Mouse (Mus musculus) frontal cortex, postnatal 10 days (tissue): ENCODE data around the gene Tmem79.
"Not testable (repeated sequence)": the region's sequence is repeated elsewhere in the genome, so short reads cannot be mapped to it uniquely, and the experiment has no call there.

Experiments used
- DNase-seq, 2 experiments: peaks; one replicate each; pipeline ENCODE4 v3.0.0; 2022; ENCODE audit warnings: low spot score in 2 of 2, mixed read lengths in 1 of 2

Gene Tmem79

DNA sequence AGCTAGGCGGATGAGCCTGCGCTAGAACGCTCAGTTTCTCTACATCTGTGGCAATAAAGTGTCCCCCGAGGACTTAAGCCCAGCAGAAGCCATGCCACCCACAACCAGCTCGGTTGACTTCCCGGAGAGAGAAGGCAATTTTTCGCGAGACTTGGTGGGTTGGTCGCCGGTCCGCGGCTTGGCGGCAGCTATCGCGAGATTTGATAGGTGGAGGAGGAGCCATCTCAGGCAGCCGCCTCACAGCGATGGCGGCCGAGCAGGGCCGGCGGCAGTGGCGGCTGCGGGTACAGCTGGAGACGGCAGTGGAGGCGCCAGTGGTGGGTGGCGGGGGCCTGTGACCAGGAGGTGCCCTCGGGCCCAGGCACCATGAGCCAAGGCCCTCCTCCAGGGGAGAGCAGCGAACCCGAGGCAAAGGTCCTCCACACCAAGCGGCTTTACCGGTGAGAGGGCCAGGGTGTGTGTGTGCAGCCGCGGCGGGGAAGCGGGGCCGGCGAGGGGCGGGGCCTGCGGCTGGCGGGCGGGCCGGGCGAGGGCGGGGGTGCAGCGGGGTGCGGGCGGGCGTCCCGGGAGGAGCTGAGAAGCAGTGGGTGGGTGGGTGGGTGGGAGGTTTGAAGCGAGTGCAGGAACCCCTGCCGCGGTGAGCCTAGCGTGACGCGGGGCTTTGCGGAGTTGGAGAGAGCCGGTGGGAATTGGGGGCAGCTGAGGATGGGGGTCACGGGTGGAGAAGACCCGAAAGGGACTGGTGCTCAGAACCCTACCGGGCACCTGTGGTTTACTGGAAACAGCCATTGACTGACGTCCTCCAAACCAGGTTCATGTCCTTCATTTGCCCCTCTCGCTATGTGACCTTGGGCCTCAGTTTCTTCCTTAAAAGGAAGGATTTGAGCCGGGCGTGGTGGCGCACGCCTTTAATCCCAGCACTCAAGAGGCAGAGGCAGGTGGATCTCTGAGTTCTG lies at the start of gene Tmem79, which contains the start of gene Smg5:
Gene Tmem79, minus strand, starts transcription at position 91 of the 956 bp plus-strand sequence.
Gene Smg5, plus strand, starts transcription at position 203 of the 956 bp plus-strand sequence.
- DNase-seq, result peak; percentile 91 to 95

GRCm38 (mm10) chr3:88384364-88384763 lies 48.4 kb upstream of the Tmem79 start, which contains the start of gene Bglap:
Gene Bglap (minus strand): TSS chr3:88384464.
- no peak for DNase-seq

DNA sequence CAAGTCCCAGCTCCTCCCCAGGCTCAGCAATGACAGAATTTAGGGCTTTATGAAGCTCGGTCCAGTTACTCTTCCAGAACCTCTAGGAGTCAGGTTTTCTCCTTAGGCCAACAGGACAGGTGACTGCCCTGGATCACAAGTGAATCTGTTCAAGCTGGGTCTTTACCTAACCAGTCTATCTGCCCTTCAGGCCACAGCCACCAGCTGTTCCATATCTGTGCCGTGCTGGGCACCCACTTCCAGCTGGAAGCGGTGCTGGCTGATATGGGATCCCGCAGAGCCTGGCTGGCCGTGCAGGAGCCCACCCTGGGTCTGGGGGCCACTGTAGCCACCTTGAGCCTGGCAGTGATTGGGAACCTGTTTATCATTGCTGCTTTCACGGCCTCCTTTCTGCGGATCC lies 46.4 kb upstream of the Tmem79 start:
- DNase-seq, result not testable (repeated sequence)

DNA sequence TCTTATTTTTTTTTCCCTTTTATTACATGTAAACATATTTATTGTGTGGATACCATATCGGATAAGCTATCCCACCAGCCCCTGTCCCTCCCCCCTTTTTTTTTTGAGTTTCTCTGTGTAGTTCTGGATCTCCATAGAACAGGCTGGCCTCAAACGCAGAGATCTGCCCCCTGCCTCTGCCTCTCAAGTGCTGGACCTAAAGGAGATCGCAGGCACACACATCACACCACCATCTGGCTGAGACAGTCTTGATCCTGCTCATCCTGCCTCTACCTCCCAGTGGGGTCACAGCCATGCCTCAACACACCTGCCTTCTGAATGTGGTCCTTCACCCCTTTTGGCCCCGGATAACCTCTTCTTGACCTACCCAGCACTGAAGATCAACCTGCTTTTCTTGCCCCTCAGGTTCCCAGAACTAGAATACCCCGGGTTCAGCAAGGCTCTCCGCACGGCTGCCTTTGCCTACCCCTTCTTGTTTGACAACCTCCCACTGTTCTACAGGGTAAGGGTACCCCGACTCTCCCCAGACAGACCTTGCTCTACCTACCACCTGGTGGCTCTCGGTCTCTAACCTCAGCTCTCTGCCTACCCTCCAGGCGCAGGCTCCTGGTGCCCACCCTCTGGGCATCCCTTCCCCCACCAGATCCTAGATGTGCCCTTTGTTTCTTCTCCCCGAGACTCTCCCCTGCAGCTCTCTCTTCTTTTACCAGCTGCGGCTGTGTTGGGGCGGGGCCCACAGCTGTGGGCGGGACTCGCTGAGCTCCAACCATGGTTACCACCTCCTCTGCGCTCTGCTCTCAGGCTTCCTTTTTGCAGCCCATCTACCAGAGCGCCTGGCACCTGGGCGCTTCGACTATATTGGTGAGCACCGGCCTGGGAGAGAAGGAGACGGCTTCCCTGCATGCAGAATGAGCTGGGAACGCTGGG lies 45.7 kb upstream of the Tmem79 start:
- DNase-seq, result not testable (repeated sequence)

GRCm38 (mm10) chr3:88378599-88378998 lies 42.7 kb upstream of the Tmem79 start, which contains the start of gene Bglap2:
Gene Bglap2 (minus strand): TSS chr3:88378699.
- DNase-seq, result not testable (repeated sequence)

GRCm38 (mm10) chr3:88376644-88377043 lies 40.7 kb upstream of the Tmem79 start:
- not testable (repeated sequence) for DNase-seq

DNA sequence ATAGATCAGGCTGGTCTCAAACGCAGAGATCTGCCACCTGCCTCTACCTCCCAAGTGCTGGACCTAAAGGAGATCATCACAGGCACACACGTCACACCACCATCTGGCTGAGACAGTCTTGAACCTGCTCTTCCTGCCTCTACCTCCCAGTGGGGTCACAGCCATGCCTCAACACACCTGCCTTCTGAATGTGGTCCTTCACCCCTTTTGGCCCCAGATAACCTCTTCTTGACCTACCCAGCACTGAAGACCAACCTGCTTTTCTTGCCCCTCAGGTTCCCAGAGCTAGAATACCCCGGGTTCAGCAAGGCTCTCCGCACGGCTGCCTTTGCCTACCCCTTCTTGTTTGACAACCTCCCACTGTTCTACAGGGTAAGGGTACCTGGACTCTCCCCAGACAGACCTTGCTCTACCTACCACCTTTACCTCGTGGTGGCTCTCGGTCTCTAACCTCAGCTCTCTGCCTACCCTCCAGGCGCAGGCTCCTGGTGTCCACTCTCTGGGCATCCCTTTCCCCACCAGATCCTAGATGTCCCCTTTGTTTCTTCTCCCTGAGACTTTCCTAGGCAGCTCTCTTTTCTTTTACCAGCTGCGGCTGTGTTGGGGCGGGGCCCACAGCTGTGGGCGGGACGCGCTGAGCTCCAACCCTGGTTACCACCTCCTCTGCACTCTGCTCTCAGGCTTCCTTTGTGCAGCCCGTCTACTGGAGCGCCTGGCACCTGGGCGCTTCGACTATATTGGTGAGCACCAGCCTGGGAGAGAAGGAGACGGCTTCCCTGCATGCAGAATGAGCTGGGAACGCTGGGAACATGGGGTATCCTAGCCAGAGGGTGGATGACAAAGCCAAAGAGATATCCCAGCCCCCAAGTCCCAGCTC lies 40.0 kb upstream of the Tmem79 start:
- not testable (repeated sequence) for DNase-seq

GRCm38 (mm10) chr3:88372643-88373042 lies 36.7 kb upstream of the Tmem79 start, which contains the start of gene Bglap3:
Gene Bglap3 (minus strand): TSS chr3:88372743.
- not testable (repeated sequence) for DNase-seq

DNA sequence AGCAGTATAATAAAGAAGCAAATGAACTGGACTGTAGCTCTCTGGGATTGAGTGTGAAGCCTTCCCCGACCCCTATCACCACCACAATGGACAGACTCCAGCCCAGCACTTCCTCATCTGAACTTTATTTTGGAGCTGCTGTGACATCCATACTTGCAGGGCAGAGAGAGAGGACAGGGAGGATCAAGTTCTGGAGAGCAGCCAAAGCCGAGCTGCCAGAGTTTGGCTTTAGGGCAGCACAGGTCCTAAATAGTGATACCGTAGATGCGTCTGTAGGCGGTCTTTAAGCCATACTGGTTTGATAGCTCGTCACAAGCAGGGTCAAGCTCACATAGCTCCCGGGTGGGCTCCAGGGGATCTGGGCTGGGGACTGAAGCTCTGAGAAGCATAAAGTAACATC lies 32.6 kb upstream of the Tmem79 start:
- DNase-seq, result not testable (repeated sequence)

DNA sequence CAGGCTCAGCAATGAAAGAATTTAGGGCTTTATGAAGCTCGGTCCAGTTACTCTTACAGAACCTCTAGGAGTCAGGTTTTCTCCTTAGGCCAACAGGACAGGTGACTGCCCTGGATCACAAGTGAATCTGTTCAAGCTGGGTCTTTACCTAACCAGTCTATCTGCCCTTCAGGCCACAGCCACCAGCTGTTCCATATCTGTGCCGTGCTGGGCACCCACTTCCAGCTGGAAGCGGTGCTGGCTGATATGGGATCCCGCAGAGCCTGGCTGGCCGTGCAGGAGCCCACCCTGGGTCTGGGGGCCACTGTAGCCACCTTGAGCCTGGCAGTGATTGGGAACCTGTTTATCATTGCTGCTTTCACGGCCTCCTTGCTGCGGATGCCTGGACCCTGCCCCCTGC lies 31.6 kb upstream of the Tmem79 start:
- not testable (repeated sequence) for DNase-seq

DNA sequence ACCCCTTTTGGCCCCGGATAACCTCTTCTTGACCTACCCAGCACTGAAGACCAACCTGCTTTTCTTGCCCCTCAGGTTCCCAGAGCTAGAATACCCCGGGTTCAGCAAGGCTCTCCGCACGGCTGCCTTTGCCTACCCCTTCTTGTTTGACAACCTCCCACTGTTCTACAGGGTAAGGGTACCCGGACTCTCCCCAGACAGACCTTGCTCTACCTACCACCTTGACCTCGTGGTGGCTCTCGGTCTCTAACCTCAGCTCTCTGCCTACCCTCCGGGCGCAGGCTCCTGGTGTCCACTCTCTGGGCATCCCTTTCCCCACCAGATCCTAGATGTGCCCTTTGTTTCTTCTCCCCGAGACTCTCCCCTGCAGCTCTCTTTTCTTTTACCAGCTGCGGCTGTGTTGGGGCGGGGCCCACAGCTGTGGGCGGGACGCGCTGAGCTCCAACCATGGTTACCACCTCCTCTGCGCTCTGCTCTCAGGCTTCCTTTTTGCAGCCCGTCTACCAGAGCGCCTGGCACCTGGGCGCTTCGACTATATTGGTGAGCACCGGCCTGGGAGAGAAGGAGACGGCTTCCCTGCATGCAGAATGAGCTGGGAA lies 31.0 kb upstream of the Tmem79 start:
- DNase-seq, result not testable (repeated sequence)

- DNase-seq, result no peak
Measured at GRCm38 (mm10) chr3:88365705-88366361, 29.9 kb upstream of the Tmem79 start.

DNA sequence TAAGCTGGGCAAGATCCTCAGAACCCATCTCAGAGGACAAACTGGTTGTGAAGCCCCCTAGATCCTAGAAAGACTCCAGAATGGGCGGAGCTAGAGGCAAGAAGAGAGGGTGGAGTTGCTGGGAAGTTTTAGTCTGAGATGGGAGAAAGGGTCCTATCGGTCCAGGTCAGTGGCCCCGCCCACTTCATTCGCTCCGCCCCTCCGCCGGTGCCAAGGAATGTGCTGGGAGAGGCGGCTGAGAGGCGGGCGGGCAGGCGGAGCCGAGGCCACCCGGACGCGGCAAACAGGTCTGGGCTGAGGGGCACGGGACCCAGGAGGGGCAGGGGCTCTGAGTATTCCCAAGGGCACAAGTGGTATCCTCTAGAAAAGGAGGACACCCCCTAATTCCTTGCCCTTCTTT lies 28.4 kb upstream of the Tmem79 start, which contains the start of gene Paqr6:
Gene Paqr6, plus strand, starts transcription at position 248 of the 400 bp plus-strand sequence.
- no peak for DNase-seq

DNA sequence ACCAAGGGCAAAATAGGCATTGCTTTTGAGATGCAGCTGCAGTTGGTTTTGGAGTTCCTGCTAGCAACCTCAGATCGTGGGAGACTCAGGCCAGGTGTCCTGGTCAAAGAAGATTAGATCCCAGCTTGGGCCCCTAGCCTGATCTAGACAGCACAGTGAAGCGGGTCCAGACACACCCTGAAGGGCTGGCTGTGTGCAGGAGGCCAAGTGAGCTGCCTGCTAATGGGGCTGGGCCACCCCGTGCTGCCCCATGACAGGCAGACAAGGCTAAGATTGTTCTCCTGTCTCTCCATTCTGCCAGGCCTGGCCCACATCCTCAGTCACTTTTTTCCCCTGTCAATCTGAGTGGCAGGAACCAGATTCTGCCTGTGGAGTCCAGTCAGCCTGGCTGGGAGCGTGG lies 27.8 kb upstream of the Tmem79 start:
- no peak for DNase-seq

- no peak for DNase-seq
Measured at GRCm38 (mm10) chr3:88361612-88362313, 25.8 kb upstream of the Tmem79 start.

DNA sequence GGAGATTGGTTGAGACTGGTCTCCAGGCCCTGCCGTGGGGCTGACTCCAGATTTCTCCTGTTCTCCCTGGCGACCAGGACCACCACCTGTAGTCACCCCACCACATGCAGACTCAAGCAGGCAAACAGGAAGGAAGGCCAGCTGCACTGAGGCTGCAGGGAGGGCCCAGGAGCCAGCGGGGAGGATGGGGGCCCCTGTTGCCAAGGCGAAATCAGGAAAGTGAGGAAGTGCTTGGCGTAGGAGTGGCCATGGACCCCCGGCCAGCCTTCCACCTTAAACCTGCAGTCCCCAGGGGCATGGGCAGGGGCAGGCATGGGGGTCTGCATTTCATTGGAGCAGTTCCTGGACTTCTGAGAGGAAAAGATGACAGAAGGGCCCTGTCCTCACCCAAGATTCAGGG lies 25.1 kb upstream of the Tmem79 start:
- no peak for DNase-seq

- no peak for DNase-seq
Measured at GRCm38 (mm10) chr3:88359989-88360388, 24.0 kb upstream of the Tmem79 start.

GRCm38 (mm10) chr3:88359584-88359983 lies 23.6 kb upstream of the Tmem79 start:
- DNase-seq, result no peak
